Mouse (Mus musculus) midbrain, postnatal 0 days (tissue): ENCODE results near the gene Rreb1. TPM values are rescaled to one million over a fixed set of nuclear protein-coding genes. Genes with fewer than 3 reads are reported as not detected.

Source experiments
- ATAC-seq: fragments of 200-750 bp; cut with Nextera tagmentation; 2 replicates; pipeline ENCODE4 v1.8.0; 2017; ENCODE audit warnings: moderate number of reproducible peaks, mild to moderate bottlenecking, moderate TSS enrichment, moderate library complexity; ENCODE audit not compliant: low FRiP score
- DNase-seq: peaks from one replicate; pipeline ENCODE4 v3.0.0-alpha.2; 2015; ENCODE audit warnings: low spot score
- H3K27ac ChIP-seq: fragments of 300-500 bp; sonication (generic); 2 replicates; pipeline ENCODE4 v1.5.1; 2014; ENCODE audit warnings: low read depth, mild to moderate bottlenecking, low read length, mixed read lengths
- H3K27me3 ChIP-seq: fragments of 300-500 bp; sonication (generic); 2 replicates; pipeline ENCODE4 v1.6.1; 2014; ENCODE audit warnings: low read length, control low read depth, mixed read lengths; ENCODE audit not compliant: insufficient read depth
- H3K36me3 ChIP-seq: fragments of 300-500 bp; sonication (generic); 2 replicates; pipeline ENCODE4 v1.6.1; 2014; ENCODE audit warnings: low read length, control low read depth, mixed read lengths; ENCODE audit not compliant: insufficient read depth
- H3K4me1 ChIP-seq: fragments of 300-500 bp; sonication (generic); 2 replicates; pipeline ENCODE4 v1.6.1; 2014; ENCODE audit warnings: mild to moderate bottlenecking, control low read depth, antibody characterized with exemption, low read length, mixed read lengths; ENCODE audit not compliant: insufficient read depth
- H3K4me2 ChIP-seq: fragments of 300-500 bp; sonication (generic); 2 replicates; pipeline ENCODE4 v1.6.1; 2014; ENCODE audit warnings: low read depth, mild to moderate bottlenecking, low read length, mixed read lengths; ENCODE audit not compliant: poor library complexity, severe bottlenecking
- H3K4me3 ChIP-seq: fragments of 300-500 bp; sonication (generic); 2 replicates; pipeline ENCODE4 v1.5.1; 2014; ENCODE audit warnings: low read depth, mild to moderate bottlenecking, low read length, moderate library complexity
- H3K9ac ChIP-seq: fragments of 300-500 bp; sonication (generic); replicated peaks from 2 replicates; pipeline ENCODE4 v1.6.1; 2014; ENCODE audit warnings: mild to moderate bottlenecking, low read length, moderate library complexity, mixed read lengths; ENCODE audit not compliant: poor library complexity, severe bottlenecking
- H3K9me3 ChIP-seq: fragments of 300-500 bp; sonication (generic); 2 replicates; pipeline ENCODE4 v1.6.1; 2016; ENCODE audit warnings: low read length, control low read depth
- CTCF ChIP-seq: IDR thresholded peaks from 2 replicates; pipeline ENCODE4 v1.5.1; 2016; ENCODE audit warnings: antibody characterized with exemption, mild to moderate bottlenecking
- WGBS: fragments of 180-500 bp; shearing (Covaris S2); extraction: QIAGEN DNeasy Blood & Tissue Kit; methylation state at CpG from one replicate; pipeline ENCODE4 v1.1.7; 2014; 5-methylcytosine and 5-hydroxymethylcytosine counted together
- polyA plus RNA-seq: library from polyadenylated mRNA; unstranded; fragments of >200 nt; fragmentation: Nextera tagmentation; extraction: Ambion mirVana; gene quantifications from 2 replicates; pipeline ENCODE4 v1.2.1, GENCODE M21; 2015
- total RNA-seq: library from RNA; depleted of rRNA; stranded (reverse); fragments of >200 nt; gene quantifications from 2 replicates; pipeline ENCODE4 v1.2.3, GENCODE M21; 2014

The Rreb1 gene
- total and polyA plus RNA-seq, 2 experiments from 2014 or later: 2.0 to 4.3 TPM

DNA sequence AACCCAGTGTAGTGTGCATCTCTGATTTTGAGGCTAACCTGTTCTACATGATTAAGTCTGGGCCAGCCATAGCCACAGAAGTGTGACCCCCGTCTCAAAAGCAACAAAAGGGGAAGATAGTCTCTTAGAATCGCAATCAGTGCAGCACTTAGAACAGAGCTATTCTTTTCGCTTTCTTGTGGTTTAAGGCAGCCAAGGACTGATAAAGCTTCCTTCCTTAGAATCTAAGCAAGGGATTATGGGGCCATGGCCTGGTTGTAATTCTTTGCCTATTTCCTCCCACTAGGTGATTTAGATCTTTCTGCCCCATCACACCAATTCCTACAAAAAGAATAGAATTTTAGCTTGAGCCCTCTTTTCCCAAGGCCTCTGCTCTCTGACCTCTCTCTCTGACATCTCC, 135.8 kb downstream of the Rreb1 start:
- 44% methylated on average over 3 of the region's 3 CpGs for WGBS
- no peaks in the 10 kb centered on the region for H3K9me3 ChIP-seq
- DNase-seq: no peak
- no peak for TF ChIP-seq CTCF
- H3K36me3 ChIP-seq: no peaks in the 10 kb centered on the region
- no peak overlapping the region for H3K27ac ChIP-seq
- no peak for ATAC-seq
- no peak overlapping the region for H3K4me2 ChIP-seq
- no peaks in the 10 kb centered on the region for H3K27me3 ChIP-seq
- no peaks in the 10 kb centered on the region for H3K4me1 ChIP-seq
- H3K9ac ChIP-seq: no peak overlapping the region
- H3K4me3 ChIP-seq: no peak overlapping the region

DNA sequence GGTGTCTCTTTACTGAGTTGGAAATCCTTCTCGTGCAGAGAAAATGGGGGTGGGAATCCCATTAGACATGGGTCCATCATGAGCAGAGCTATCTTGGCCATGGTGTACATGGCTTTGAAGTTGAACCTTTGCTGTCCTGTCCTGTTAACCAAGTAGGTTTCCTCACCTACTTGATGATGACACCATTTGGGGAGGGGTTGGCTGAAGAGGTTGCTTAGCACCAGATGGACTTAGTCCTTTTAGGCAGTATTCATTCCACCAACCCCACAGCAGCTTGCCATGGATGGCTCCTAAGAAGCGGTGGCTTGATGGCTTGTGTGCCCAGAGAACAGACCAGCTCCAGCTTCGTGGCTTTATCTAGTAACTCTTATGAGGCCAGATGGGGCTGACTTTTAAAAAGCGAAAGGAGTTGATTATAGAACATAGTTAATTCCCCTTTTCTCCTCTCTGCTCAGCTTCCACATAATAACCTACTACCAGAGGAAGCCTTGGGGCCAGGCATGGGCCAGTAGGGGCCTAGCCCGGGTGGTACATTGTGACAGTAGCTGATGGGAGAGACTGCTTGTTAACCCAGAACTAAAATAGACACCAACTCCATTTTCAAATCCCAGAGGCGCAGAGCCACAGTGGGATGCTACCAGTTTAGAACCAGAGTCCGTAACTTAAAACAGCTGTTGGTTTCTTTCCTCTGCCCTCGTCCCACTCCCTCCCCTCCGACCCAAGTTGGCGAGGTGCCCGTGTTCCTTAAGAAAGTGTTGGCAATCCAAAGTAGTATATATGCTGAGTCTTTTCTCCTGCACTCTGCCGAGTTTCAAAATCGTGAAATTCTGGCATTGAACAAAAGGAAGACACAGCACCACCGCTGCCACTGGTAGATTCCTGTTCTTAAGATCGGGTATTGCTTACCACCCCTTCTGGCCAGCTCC, 140.4 kb downstream of the Rreb1 start:
- no peaks in the 10 kb centered on the region for H3K27me3 ChIP-seq
- no peaks in the 10 kb centered on the region for H3K9me3 ChIP-seq
- no peak overlapping the region for H3K27ac ChIP-seq
- TF ChIP-seq CTCF: no peak
- H3K36me3 ChIP-seq: no peaks in the 10 kb centered on the region
- ATAC-seq (no peak), DNase-seq (no peak)
- H3K4me2 ChIP-seq: no peak overlapping the region
- H3K9ac ChIP-seq: no peak overlapping the region
- 86% methylated on average over 15 of the region's 15 CpGs for WGBS
- H3K4me1 ChIP-seq: no peaks in the 10 kb centered on the region
- no peak overlapping the region for H3K4me3 ChIP-seq

GRCm38 (mm10) chr13:37919711-37920277, 141.6 kb downstream of the Rreb1 start:
- DNase-seq (no peak), ATAC-seq (no peak)
- H3K9me3 ChIP-seq: no peaks in the 10 kb centered on the region
- no peaks in the 10 kb centered on the region for H3K36me3 ChIP-seq
- no peak overlapping the region for H3K4me3 ChIP-seq
- no peak for TF ChIP-seq CTCF
- H3K4me2 ChIP-seq: no peak overlapping the region
- H3K27me3 ChIP-seq: no peaks in the 10 kb centered on the region
- WGBS: 90% methylated on average over 3 of the region's 3 CpGs
- H3K4me1 ChIP-seq: no peaks in the 10 kb centered on the region
- no peak overlapping the region for H3K9ac ChIP-seq
- no peak overlapping the region for H3K27ac ChIP-seq

DNA sequence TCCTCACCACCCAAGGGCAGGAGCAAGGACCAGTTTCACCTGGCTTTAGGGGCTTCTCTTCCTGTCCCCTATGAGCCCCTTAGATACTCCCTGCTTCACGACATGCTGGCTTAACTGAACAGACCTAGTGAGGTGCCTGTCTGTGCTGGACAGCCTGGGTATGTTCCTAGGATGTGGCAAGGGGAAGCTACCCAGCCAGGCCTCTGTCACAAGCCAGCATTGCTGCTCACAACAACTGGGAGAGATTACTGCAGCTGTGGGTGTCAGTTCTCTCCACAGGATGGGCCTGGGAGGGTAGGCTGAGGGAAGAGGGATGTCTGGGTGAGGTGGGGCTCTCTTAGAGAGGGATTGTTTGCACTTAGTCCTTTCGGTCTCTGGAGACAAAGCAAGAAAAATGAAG, 142.5 kb downstream of the Rreb1 start:
- no peak overlapping the region for H3K27ac ChIP-seq
- H3K9ac ChIP-seq: no peak overlapping the region
- H3K36me3 ChIP-seq: no peaks in the 10 kb centered on the region
- ATAC-seq (no peak), DNase-seq (no peak)
- no peak overlapping the region for H3K4me3 ChIP-seq
- no peaks in the 10 kb centered on the region for H3K9me3 ChIP-seq
- no peaks in the 10 kb centered on the region for H3K4me1 ChIP-seq
- H3K27me3 ChIP-seq: no peaks in the 10 kb centered on the region
- no peak overlapping the region for H3K4me2 ChIP-seq
- WGBS: 9% methylated on average over 2 of the region's 2 CpGs
- no peak for TF ChIP-seq CTCF

DNA sequence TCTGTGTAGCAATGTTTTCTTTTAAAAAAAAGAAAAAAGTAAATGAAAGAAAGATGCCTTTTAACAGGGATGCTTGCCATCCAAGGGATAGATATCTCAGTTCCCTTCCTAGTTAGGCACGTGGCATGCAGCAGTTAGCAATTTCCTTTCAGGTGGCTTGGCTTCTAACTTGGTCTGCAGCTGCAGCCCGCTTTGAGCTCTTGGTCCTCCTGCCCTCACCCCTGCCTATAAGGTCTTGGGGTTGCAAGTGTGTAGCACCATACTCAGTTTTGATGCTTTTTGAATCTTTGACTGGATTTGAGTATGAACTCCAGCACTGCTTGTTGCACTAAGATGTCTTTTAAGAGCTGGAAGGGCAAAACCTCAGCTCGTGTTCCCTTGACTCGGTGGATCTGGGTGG, 144.9 kb downstream of the Rreb1 start:
- no peak for TF ChIP-seq CTCF
- 94% methylated on average over 4 of the region's 4 CpGs for WGBS
- no peak overlapping the region for H3K9ac ChIP-seq
- ATAC-seq: no peak
- no peak overlapping the region for H3K27ac ChIP-seq
- H3K36me3 ChIP-seq: no peaks in the 10 kb centered on the region
- no peaks in the 10 kb centered on the region for H3K27me3 ChIP-seq
- H3K4me3 ChIP-seq: no peak overlapping the region
- H3K9me3 ChIP-seq: no peaks in the 10 kb centered on the region
- H3K4me1 ChIP-seq: no peaks in the 10 kb centered on the region
- no peak for DNase-seq
- no peak overlapping the region for H3K4me2 ChIP-seq
